Mouse (Mus musculus) embryonic facial prominence, embryonic 12.5 days (tissue): ENCODE results near the gene Tubgcp2. TPM values are rescaled to one million over a fixed set of nuclear protein-coding genes. Genes with fewer than 3 reads are reported as not detected.
A peak's percentile ranks its signal among the peaks of the same experiment; 100 is the strongest.

Source experiments
- ATAC-seq: fragments of 200-750 bp; cut with Nextera tagmentation; 2 replicates; pipeline ENCODE4 v1.8.0; 2017; ENCODE audit not compliant: insufficient number of reproducible peaks, insufficient read depth, low FRiP score, low TSS enrichment
- H3K27ac ChIP-seq: fragments of 300-500 bp; sonication (generic); 2 replicates; pipeline ENCODE4 v1.5.1; 2016; ENCODE audit warnings: mild to moderate bottlenecking
- H3K27me3 ChIP-seq: fragments of 300-500 bp; sonication (generic); 2 replicates; pipeline ENCODE4 v1.6.1; 2016; ENCODE audit warnings: mild to moderate bottlenecking, moderate library complexity
- H3K36me3 ChIP-seq: fragments of 300-500 bp; sonication (generic); 2 replicates; pipeline ENCODE4 v1.6.1; 2016; ENCODE audit warnings: mild to moderate bottlenecking
- H3K4me1 ChIP-seq: fragments of 300-500 bp; sonication (generic); 2 replicates; pipeline ENCODE4 v1.6.1; 2016
- H3K4me2 ChIP-seq: fragments of 300-500 bp; sonication (generic); replicated peaks from 2 replicates; pipeline ENCODE4 v1.6.1; 2016; ENCODE audit warnings: mild to moderate bottlenecking, moderate library complexity
- H3K4me3 ChIP-seq: fragments of 300-500 bp; sonication (generic); 2 replicates; pipeline ENCODE4 v1.5.1; 2016; ENCODE audit warnings: mild to moderate bottlenecking
- H3K9ac ChIP-seq: fragments of 300-500 bp; sonication (generic); 2 replicates; pipeline ENCODE4 v1.6.1; 2016; ENCODE audit warnings: mild to moderate bottlenecking, moderate library complexity
- H3K9me3 ChIP-seq: fragments of 300-500 bp; sonication (generic); 2 replicates; pipeline ENCODE4 v1.6.1; 2016; ENCODE audit warnings: mild to moderate bottlenecking, moderate library complexity
- WGBS: fragments of 180-500 bp; shearing (Covaris S2); methylation state at CpG from one replicate; pipeline ENCODE4 v1.1.7; 2016; 5-methylcytosine and 5-hydroxymethylcytosine counted together
- polyA plus RNA-seq: library from polyadenylated mRNA; unstranded; fragments of >200 nt; fragmentation: Nextera tagmentation; extraction: Ambion mirVana; gene quantifications from 2 replicates; pipeline ENCODE4 v1.2.1, GENCODE M21; 2016

Gene Tubgcp2
- polyA plus RNA-seq, 1 experiment from 2014 or later = 82.9 TPM

GRCm38 (mm10) chr7:139972923-139973331 lies 63.5 kb downstream of the Tubgcp2 start:
- no peak overlapping the region for H3K9ac ChIP-seq
- H3K4me1 ChIP-seq = no peaks in the 10 kb centered on the region
- no peaks in the 10 kb centered on the region for H3K9me3 ChIP-seq
- H3K27ac ChIP-seq = no peak overlapping the region
- no peak overlapping the region for H3K4me3 ChIP-seq
- no peak overlapping the region for H3K4me2 ChIP-seq
- no peaks in the 10 kb centered on the region; the same call in 1 of the 2 replicates for H3K27me3 ChIP-seq
- ATAC-seq = no peak
- H3K36me3 ChIP-seq = no peaks in the 10 kb centered on the region

GRCm38 (mm10) chr7:139971436-139971835 lies 65.0 kb downstream of the Tubgcp2 start:
- Histone ChIP-seq H3K9me3 (no peaks in the 10 kb centered on the region), H3K4me2 (no peak overlapping the region), H3K9ac (no peak overlapping the region), H3K36me3 (no peaks in the 10 kb centered on the region), H3K27ac (no peak overlapping the region), H3K27me3 (no peaks in the 10 kb centered on the region; the same call in none of the 2 replicates), H3K4me1 (no peaks in the 10 kb centered on the region), H3K4me3 (no peak overlapping the region)
- WGBS = 76% methylated on average over 6 of the region's 6 CpGs
- ATAC-seq = no peak

GRCm38 (mm10) chr7:139970979-139971378 lies 65.5 kb downstream of the Tubgcp2 start:
- 77% methylated on average over 5 of the region's 5 CpGs for WGBS
- no peak for ATAC-seq

DNA sequence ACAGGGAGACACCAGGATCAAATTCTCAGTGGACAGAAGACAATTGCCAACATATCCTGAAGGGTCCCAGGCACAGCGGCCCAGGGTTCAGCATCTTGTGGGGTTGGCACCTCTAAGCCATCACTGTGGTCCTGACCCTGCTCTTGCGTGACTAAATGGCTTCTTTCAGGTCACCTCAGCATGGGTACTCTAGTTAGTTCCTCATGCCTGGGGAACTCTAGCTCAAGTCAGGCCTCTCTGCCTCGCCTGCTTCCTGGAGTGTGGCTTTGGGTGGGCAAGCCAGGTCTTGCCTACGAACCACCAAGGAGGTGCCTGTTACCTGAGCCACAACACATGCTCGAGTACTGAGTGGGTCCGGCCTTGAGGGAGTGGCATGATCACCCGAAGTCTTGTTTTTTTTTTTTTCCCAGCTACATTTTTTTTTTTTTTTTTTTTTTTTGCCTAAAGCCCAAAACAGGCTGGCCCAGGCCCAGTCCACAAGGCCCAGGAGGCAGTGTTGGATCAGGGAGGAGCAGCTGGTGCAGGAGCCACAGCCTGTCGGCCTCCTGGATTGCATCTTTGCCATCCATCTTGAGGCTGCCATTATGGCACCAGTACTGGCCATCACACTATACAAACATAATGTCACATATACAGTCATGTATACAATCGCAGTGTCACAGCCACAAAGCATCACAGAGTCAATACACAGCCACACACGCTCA lies 66.1 kb downstream of the Tubgcp2 start:
- 71% methylated on average over 10 of the region's 10 CpGs for WGBS

More at GRCm38 (mm10) chr7:139970979-139971378, 65.5 kb downstream of the Tubgcp2 start:
- H3K9me3 ChIP-seq = no peaks in the 10 kb centered on the region
- no peaks in the 10 kb centered on the region for H3K36me3 ChIP-seq
- no peak overlapping the region for H3K27ac ChIP-seq
- no peak overlapping the region for H3K9ac ChIP-seq
- no peak overlapping the region for H3K4me3 ChIP-seq
- H3K27me3 ChIP-seq = no peaks in the 10 kb centered on the region; the same call in none of the 2 replicates
- H3K4me1 ChIP-seq = no peaks in the 10 kb centered on the region
- H3K4me2 ChIP-seq = no peak overlapping the region

DNA sequence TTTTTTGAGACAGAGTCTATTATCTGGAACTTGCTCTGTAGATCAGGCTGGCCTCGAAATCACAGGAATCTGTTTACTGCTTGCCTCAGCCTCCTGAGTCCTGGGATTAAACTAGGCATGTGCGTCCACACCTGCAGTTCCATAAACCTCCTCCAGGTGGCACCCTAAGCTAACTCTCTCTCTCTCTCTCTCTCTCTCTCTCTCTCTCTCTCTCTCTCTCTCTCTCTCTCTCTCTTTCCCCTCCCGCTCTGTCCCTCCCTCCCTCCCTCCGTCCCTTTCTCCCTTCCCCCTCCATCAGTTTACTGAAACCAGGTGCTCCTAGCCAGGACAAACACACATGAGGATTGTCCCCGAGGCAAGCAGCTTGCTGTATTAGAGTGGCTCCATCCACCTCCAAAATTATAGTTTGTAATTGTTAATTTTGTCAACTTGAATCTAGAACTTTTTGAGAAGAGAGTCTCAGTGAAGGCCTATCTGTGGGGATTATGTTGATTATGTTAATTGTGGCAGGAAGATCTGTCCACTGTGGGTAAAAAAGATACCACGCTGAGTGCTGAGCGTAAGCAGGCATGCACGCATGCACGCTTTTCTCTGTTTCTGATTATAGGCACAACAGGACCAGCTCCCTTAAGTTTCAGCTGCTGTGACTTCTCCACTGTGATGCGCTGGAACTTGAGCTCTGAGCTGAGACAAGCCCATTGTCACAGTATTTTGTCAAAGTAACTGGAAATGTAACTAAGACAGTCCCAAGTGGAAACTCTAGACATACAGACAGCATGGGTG lies 66.9 kb downstream of the Tubgcp2 start:
- H3K27me3 ChIP-seq = no peaks in the 10 kb centered on the region; the same call in none of the 2 replicates
- no peak overlapping the region for H3K27ac ChIP-seq

More for the DNA sequence above, 66.1 kb downstream of the Tubgcp2 start:
- H3K36me3 ChIP-seq = no peaks in the 10 kb centered on the region
- peak; percentile 49; the same call in 1 of the 2 replicates for ATAC-seq
- no peaks in the 10 kb centered on the region for H3K9me3 ChIP-seq
- no peak overlapping the region for H3K27ac ChIP-seq
- no peak overlapping the region for H3K4me3 ChIP-seq
- no peak overlapping the region for H3K9ac ChIP-seq
- no peaks in the 10 kb centered on the region; the same call in none of the 2 replicates for H3K27me3 ChIP-seq
- no peak overlapping the region for H3K4me2 ChIP-seq
- no peaks in the 10 kb centered on the region for H3K4me1 ChIP-seq

GRCm38 (mm10) chr7:139968428-139968827 lies 68.0 kb downstream of the Tubgcp2 start:
- Histone ChIP-seq H3K4me1 (no peaks in the 10 kb centered on the region), H3K27ac (no peak overlapping the region), H3K4me2 (no peak overlapping the region), H3K9ac (no peak overlapping the region), H3K27me3 (no peaks in the 10 kb centered on the region; the same call in none of the 2 replicates), H3K4me3 (no peak overlapping the region), H3K9me3 (no peaks in the 10 kb centered on the region), H3K36me3 (no peaks in the 10 kb centered on the region)
- ATAC-seq = no peak
- WGBS = 43% methylated on average over 5 of the region's 5 CpGs

More for the DNA sequence above, 66.9 kb downstream of the Tubgcp2 start:
- Histone ChIP-seq H3K4me2 (no peak overlapping the region; the same call in 1 of the 2 replicates), H3K9me3 (no peaks in the 10 kb centered on the region), H3K4me3 (no peak overlapping the region), H3K36me3 (no peaks in the 10 kb centered on the region), H3K9ac (no peak overlapping the region), H3K4me1 (no peaks in the 10 kb centered on the region)
- 31% methylated on average over 9 of the region's 10 CpGs for WGBS
- no peak for ATAC-seq

DNA sequence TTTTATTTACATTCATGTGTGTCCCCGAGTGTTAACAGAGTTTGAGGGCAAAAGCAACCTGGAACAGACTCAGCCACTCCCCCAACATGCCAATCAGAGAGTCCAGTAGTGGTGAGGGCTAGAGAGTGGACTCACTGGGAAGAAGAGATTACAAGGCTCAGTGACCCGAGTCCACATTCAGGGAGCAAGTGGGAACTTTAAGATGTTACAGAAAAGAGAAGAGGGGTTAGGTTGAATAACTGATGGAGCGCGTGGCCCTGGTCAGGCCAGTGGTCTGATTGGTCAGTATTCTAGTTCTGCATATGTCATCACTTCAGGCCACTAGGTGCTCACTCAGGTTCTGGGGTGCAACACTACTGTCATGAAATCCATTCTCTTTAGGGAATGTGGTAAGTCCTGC lies 69.3 kb downstream of the Tubgcp2 start:
- no peak overlapping the region for H3K27ac ChIP-seq
- no peak overlapping the region for H3K9ac ChIP-seq
- no peaks in the 10 kb centered on the region for H3K4me1 ChIP-seq
- H3K27me3 ChIP-seq = no peaks in the 10 kb centered on the region; the same call in none of the 2 replicates
- 10% methylated on average over 4 of the region's 4 CpGs for WGBS
- no peaks in the 10 kb centered on the region for H3K36me3 ChIP-seq
- no peak overlapping the region for H3K4me3 ChIP-seq
- no peaks in the 10 kb centered on the region for H3K9me3 ChIP-seq
- H3K4me2 ChIP-seq = no peak overlapping the region
- no peak for ATAC-seq

GRCm38 (mm10) chr7:139963814-139964213 lies 72.7 kb downstream of the Tubgcp2 start:
- Histone ChIP-seq H3K4me2 (no peak overlapping the region), H3K36me3 (no peaks in the 10 kb centered on the region), H3K4me1 (no peaks in the 10 kb centered on the region), H3K9me3 (no peaks in the 10 kb centered on the region), H3K4me3 (no peak overlapping the region), H3K27me3 (no peaks in the 10 kb centered on the region; the same call in none of the 2 replicates), H3K27ac (no peak overlapping the region), H3K9ac (no peak overlapping the region)
- WGBS = 59% methylated on average over 4 of the region's 4 CpGs
- no peak for ATAC-seq

- H3K4me2 ChIP-seq = no peak overlapping the region
- H3K27ac ChIP-seq = no peak overlapping the region
- WGBS = 84% methylated on average over 10 of the region's 10 CpGs
- H3K27me3 ChIP-seq = peaks cover 7% of the 10 kb centered on the region
- ATAC-seq = no peak
- no peaks in the 10 kb centered on the region for H3K36me3 ChIP-seq
- H3K4me3 ChIP-seq = no peak overlapping the region
- no peak overlapping the region for H3K9ac ChIP-seq
- H3K4me1 ChIP-seq = no peaks in the 10 kb centered on the region
- H3K9me3 ChIP-seq = no peaks in the 10 kb centered on the region
Observed at GRCm38 (mm10) chr7:139961141-139961540, 75.3 kb downstream of the Tubgcp2 start.

- H3K4me2 ChIP-seq = no peak overlapping the region
- no peak overlapping the region for H3K4me3 ChIP-seq
- H3K9ac ChIP-seq = peak overlapping the region; percentile 33; the same call in 1 of the 2 replicates
- WGBS = 46% methylated on average over 11 of the region's 11 CpGs
- H3K27ac ChIP-seq = no peak overlapping the region
- no peak for ATAC-seq
- no peaks in the 10 kb centered on the region for H3K9me3 ChIP-seq
- H3K4me1 ChIP-seq = no peaks in the 10 kb centered on the region
- H3K27me3 ChIP-seq = peaks cover 7% of the 10 kb centered on the region
- H3K36me3 ChIP-seq = no peaks in the 10 kb centered on the region
Observed at GRCm38 (mm10) chr7:139957958-139958357, 78.5 kb downstream of the Tubgcp2 start.

DNA sequence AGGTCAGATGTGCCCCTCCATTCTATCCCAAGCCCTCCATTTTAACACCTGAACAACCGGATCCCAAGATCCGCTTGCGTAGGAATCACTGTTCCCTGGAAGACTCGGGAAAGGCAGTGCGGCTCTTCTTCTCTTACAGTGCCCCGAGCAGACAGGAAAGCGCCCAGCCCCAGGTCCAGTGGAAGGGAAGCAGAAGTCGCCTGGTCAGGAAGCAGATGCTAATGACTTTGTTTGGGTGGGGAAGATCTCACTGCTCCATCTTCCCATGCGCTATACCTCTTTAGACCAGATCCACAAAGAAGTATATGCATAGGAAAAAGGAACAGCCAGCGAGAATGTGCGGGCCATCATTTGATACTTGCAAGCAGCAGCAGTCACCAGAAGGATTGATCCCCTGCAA lies 79.0 kb downstream of the Tubgcp2 start:
- H3K36me3 ChIP-seq = no peaks in the 10 kb centered on the region
- no peaks in the 10 kb centered on the region for H3K9me3 ChIP-seq
- H3K4me1 ChIP-seq = no peaks in the 10 kb centered on the region
- no peak overlapping the region for H3K27ac ChIP-seq
- H3K4me3 ChIP-seq = no peak overlapping the region
- WGBS = 61% methylated on average over 11 of the region's 11 CpGs
- peaks cover 7% of the 10 kb centered on the region for H3K27me3 ChIP-seq
- ATAC-seq = no peak
- H3K9ac ChIP-seq = no peak overlapping the region
- H3K4me2 ChIP-seq = no peak overlapping the region

DNA sequence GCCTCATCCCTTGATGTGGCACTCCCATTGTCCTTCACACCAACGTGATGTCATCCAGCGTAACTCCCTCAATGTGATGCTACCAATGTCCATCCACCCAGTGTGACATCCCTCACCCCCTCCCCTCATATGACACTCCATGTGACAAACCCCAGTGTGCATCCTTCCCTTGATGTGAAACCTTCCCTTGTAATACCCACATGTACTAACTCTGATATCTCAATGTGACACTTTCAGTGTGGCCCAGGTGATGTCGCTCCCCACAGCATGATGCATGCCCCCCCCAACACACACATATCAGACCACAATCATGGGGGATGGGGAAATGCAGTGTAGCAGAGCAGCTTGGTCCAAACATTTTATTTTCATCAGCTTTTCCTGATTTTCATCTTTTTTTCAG lies 79.8 kb downstream of the Tubgcp2 start:
- no peak overlapping the region for H3K4me3 ChIP-seq
- WGBS = 81% methylated on average over 3 of the region's 3 CpGs
- peaks cover 7% of the 10 kb centered on the region for H3K27me3 ChIP-seq
- H3K27ac ChIP-seq = no peak overlapping the region
- no peaks in the 10 kb centered on the region for H3K4me1 ChIP-seq
- no peaks in the 10 kb centered on the region for H3K36me3 ChIP-seq
- H3K9me3 ChIP-seq = no peaks in the 10 kb centered on the region
- ATAC-seq = no peak
- H3K4me2 ChIP-seq = no peak overlapping the region
- no peak overlapping the region for H3K9ac ChIP-seq
